Mouse (Mus musculus) cerebral cortex, adult 2 months (tissue): ENCODE data around the gene Cops9.

ENCODE experiments used
- WGBS: fragments of 180-500 bp; shearing (Covaris S2); methylation state at CpG from one replicate; pipeline ENCODE4 v1.1.7; 2018; 5-methylcytosine and 5-hydroxymethylcytosine counted together

Cops9 gene

DNA sequence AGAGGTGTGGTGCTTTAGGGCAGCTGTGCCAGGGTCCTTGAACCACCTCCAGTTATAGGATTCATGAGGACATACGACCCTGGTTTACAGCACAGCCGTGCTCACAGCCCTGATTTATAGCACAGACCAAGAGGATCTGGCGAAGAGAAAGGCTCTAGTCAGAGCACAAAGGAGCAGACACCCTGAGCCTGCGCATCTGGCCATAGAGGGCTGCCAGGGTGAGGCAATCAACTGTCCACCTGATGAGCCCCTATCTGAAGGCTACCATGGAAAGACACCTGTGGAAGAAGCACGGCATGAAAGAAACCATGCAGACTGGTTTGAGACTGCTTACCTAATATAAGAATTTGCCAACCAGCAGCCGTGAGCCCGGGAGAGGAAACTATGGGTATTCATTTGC, 4.8 kb upstream of the Cops9 start:
- 88% methylated on average over 7 of the region's 7 CpGs for WGBS

DNA sequence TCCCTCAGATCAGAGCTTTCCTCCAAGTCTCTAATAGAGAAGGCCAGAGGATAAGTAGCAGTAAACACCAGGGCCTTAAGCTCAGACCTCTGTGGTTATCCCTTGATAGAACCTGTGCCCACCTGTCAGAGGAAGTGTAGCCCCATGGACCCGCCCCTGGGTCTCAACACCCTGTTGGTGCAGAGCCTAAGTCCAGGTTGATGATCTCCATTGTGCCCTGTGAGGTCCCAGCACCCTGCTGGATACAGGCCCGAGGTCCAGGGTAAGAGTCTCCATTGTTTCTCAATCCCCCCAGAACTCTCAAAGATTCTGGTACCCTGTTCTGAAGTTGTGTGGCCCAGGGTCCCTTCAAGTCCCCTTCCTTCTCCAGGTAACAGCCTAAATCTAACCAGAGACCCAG, 4.3 kb upstream of the Cops9 start:
- 59% methylated on average over 2 of the region's 2 CpGs for WGBS

DNA sequence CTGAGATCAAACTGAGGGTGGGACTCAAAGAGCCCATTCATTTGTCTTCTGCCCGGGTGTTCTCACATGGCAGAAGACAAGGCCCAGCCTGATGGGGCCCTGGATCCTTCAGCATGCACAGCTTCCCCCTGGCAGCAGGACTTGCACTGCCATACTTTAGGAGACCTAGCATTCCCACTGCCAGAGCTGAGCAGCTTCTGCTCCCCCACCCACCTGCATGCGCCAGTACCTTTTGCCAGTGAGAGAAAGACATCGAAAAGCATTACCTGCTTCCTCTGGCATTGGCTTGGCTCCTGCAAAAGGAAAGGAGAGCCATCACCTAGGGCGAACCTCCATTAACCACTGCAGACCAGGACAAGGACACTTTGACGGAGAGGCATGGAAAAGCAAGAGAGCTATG, 3.1 kb upstream of the Cops9 start:
- 88% methylated on average over 5 of the region's 5 CpGs for WGBS

DNA sequence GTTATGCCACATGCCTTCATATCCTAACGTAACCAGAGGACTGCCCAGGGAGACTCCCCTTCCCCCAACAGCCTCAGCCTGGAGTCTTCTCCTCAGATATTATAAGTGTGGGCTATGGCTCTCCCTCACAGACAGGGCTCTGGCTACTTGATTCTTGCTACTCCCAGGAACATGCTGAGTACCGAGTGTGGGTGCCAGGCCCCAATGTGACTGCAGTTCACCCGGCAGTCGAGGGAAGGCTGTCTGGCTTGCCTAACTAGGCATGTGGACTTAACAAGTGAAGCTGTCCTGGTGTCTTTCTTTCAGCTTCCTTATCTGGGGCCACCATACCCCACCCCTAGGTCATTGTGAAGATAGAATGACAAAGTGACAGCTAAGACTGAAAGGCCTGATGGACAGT, 1.9 kb upstream of the Cops9 start:
- WGBS, result 85% methylated on average over 4 of the region's 4 CpGs

DNA sequence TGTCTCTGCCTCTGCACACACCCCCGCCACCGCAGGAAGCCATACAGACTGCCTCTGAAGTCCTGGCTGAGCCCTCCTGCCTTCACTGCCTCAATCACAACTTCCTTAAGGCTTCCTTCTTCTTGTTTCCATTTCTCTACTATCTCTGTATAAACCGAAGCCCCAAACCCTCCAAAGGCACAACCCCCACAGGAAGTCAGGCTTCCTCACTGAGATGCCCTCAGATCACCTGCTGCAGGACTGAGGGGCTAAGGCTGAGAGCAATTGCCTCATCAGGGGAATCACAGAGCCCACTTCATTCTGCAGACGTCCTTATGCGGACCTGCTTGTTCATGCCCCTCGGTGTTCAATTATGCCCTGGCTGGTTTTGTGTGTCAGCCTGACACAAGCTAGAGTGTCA, 1.4 kb downstream of the Cops9 start:
- 81% methylated on average over 6 of the region's 6 CpGs for WGBS

DNA sequence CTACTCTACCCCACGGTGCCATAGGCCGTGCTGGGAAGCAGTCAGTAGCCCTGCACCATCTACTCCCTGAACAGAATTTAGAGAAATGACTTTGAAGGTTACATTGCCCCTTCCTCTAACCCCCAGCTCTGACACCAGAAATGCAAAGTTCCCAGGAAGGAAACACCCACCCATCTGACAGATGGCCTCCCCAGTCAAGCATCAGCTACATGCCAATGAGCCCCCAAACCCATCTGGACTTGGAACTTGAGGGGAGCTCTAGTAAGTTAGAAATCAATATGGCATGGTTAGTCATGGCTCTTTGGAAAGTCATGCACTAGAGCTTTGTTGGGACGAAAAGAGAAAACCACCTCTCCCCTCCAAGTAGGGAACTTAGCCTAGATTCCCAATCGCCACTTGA, 3.0 kb downstream of the Cops9 start:
- 82% methylated on average over 4 of the region's 4 CpGs for WGBS

DNA sequence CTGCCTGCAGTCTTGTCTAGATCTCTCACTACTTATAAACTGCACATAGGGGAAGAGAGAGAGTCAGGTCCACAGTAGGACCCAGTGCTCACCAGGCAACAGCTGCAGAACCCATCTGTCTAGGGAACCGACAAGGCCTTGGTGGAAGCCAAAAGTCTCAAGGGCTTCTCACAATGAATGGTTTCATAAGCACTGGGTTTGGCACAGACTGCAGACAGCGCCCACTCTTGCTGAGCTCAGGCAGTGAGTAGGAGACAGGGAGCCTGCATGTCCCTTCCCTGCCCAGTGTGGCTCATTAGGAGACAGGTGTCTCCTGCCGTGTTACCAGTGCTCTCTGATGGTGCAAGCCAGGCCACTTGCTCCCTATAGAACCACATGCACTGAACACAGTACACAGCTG, 3.6 kb downstream of the Cops9 start:
- 34% methylated on average over 3 of the region's 3 CpGs for WGBS

DNA sequence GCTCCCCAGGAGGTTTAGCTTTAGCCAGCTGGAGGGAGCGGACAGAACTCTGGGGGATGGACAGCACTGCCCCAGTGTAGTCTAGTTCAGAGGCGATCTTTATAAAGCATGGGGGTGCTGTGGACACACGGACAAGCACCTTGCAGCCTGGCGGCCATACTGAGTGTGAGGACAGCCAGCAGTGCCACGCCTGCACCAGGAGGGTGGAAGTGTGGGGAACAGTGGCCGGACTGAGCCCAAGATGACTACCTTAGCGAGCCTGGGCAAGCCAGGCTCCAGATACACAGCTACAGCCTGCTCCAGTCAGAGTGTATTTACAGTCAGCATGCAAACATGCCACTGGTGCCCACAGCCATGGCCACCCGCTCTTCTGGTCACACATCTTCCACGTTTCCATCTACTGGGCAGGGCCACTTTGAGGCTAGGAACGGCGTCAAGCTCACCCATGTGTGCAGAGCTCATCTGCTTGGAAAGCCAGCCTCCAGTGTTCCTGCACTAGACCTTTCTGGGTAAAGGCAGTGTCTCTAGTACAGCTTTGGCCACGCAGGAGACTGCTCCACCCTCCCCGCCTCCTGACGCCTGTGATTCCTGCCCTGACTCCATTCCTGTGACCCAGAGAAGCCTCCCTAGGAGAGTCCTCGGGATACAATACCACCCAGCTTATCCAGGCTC, 4.1 kb downstream of the Cops9 start:
- 81% methylated on average over 15 of the region's 15 CpGs for WGBS

DNA sequence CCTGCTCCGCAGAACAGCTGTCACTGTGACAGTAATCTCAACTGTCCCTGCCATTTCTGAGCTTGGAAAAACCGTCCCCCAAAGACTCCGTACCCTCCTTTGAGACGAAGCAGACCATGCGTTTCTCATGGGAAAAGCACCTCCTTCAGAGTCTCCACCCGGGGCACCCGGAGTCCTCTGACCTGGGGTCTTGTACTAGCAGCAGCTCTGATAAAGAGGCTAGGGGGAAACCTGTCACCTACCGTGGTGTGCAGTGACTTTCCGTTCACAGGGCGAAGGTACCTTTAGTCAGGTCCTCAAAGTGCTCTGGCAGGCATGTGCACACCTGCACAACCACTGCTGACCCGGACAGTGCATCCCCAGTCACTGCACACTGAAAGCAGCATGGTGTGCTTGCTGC, 5.1 kb downstream of the Cops9 start:
- WGBS, result 95% methylated on average over 11 of the region's 11 CpGs

DNA sequence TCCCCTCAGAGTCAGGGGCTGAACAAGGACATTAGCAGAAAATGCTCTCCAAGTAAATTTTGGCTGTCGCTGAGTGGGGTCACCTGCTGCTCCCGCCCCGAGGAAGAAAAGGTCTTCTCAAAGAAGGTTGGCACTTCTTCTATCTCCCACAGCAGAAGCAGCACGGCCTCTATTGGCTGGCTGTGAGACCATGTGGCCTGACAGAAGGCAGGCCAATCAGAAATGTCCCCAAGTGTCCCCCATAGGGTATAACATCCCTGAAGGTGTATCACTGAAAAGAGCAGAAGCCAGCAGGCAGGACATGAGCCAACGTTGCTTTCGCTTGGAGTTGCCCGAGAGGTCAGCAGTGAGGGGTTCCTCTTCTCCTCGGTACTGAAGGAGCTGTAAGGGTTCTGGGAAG, 5.8 kb downstream of the Cops9 start:
- 82% methylated on average over 8 of the region's 8 CpGs for WGBS

DNA sequence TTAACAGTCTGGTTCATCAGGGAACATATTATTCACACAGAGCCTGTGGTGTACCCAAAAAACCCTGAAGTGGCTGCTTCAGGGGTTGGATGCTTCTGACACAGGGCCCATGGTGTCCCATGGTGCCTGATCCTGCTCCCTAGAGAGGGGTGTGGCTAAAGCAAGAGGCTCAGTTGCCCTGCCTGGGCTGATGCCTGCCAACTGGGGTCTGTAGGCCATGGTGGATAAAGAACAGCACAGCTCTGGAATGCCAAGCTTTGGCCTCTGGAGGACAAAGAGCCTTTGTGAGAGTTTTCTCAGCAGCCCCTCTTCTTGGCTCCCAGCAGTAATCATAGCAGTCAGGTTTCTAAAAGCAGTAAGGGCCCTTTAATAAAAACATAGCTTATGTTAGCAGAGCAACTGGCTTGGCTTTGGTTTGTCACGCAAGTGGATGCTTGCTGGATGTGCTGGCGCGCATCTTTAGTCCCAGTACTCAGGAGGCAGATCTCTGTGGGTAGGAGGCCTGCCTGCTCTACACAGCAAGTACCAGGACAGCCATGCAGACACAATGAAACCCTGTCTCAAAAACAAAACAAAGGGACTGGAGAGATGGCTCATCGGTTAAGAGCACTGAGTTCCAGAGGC, 6.7 kb downstream of the Cops9 start:
- WGBS, result 46% methylated on average over 4 of the region's 4 CpGs

DNA sequence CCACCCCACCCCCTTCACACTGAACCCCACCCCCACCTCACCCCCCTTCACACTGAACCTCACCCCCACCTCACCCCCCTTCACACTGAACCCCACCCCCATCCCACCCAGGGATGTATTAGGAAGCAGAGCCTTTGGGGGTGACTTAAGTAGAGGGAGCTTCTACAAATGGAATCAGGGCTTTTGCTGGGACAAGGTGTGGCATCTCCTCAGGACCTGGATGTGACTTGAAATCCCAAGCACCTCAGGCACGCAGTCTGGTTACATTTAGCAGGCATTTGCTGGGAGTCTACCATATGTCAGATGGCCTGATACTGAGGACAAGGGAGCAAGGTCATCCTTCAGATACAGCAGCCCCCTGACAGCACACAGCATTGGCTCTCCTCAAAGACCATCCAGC, 7.2 kb downstream of the Cops9 start:
- 70% methylated on average over 1 of the region's 1 CpGs for WGBS

DNA sequence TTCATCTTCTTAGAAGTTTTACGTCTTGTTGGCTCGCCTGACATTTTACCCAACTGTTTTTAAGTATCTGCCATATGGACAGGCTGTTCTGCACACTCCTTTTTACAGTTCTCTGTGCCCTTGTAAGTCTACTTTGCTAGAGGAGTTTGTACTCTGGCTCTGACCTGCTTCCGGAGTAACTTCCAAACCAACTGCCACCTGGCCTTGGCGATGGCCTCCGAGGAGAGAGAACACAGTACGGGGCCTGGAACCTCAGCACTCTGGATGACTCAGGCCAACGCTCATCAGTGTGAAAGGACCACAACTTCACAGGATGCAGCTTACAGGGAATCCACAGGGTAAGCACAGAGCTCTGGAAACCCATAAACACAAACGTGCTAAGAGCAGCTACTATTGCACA, 8.1 kb downstream of the Cops9 start:
- WGBS, result 69% methylated on average over 8 of the region's 8 CpGs

DNA sequence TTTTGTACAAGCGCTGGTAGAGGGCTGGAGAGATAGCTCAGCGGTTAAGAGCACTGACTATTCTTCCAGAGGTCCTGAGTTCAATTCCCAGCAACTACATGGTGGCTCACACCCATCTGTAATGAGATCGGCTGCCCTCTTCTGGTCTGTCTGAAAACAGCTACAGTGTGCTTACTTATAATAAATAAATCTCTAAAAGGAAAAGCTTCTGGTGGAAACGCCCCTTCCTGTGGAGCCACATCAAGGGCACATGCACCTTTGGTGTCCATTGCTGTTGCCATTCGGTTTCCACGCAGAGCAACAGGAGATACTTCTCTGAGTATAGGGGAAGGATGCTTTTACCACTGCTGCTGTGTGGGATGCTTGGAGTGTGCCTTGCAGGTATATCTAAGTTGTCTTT, 8.8 kb downstream of the Cops9 start:
- 69% methylated on average over 6 of the region's 6 CpGs for WGBS

DNA sequence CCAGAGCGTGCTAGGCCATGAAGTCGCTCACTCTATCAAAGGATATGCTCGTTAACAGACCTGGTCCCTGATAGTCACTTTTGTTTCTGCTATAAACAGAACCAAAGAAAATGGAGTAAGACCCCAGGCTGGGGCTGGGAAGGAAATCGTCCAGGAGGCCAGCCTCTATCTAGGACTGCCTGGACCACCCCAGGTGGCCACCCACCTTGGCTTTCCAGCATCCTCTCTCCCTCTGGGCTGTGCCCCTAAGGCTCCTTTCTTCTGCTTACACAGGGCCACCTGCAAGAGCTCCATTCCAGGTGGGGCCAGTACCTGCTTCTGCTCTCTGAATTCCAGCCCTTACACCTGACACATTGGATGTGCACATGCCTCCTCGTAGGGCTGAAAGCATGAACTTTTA, 9.6 kb downstream of the Cops9 start:
- WGBS, result 76% methylated on average over 5 of the region's 5 CpGs

DNA sequence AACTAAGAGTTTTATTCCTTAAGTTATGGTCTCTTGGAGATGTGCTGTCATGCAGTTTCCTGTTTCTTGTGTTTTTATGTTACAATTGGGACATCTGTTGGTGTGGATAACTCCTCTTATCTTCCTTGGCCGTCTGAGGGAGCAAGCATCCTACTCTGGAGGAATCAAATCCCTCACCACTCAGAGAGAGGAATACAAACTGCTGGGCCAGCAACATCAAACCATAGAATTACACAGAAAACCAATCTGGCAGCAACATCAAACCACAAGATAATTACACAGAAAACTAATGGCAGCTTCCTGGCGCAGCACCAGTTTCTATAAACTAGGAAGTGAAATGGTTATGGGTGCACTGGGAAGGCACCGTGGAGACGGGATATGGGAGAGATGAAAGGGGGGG, 13.6 kb downstream of the Cops9 start:
- 54% methylated on average over 4 of the region's 4 CpGs for WGBS

DNA sequence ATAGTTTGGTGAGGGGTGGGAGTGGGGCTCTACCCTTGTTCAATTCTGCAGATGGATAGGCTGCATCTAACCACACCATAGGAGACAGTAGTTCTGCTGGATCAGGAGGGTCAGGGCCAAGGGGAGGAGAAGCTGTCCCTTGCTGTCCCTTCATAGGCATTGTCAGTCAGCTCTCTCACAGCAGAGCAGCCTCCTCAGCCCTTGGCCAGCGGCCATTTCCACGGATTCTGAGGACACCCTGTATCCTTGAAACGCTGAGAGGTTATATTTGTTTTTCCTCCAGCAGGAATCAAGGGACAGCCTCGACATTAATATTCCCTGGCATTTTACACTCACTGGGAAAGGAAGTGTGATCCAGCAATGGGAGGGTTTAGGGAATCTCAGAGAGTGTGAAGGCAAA, 23.4 kb downstream of the Cops9 start:
- WGBS, result 51% methylated on average over 4 of the region's 4 CpGs

DNA sequence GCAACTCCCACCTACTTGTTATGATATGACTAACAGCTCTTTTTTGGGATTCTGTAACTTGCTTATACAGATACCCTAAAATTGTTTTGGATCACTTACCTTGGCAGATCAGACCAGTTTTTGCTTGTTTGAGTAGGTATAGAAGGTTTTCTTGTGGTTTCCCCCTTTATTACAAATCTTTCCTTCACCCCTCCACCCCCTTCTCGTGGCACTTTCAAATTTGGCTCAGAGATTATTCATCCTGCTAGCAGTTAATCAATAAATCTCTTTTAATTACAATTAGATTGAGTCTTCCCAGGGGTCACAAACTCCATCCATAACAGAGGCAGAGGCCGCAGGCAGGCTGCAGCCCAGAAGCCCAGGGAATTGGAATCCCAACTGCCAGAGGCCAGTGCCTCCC, 24.3 kb downstream of the Cops9 start, which contains the start of gene Olfr12:
Olfr12 (plus strand) TSS at position 301 of the 400 bp plus-strand sequence.
- WGBS, result 82% methylated on average over 2 of the region's 2 CpGs

DNA sequence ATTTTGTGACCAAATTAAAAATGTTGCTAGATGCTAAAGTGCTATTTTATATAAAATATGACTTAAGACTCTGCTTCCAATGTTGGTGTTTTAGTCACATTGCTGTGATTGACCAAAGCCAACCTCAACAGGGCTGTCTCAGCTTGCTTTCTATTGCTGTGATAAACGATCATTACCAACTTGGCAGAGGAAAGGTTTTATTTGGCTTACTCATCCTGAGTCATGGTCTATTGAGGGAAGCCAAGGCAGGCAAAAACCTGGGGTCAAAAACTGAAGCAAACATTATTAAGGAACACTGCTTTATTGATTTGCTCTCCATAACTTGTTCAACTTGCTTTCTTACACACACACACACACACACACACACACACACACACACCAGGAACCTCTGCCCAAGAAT, 25.7 kb downstream of the Cops9 start:
- WGBS, result 43% methylated on average over 1 of the region's 1 CpGs

DNA sequence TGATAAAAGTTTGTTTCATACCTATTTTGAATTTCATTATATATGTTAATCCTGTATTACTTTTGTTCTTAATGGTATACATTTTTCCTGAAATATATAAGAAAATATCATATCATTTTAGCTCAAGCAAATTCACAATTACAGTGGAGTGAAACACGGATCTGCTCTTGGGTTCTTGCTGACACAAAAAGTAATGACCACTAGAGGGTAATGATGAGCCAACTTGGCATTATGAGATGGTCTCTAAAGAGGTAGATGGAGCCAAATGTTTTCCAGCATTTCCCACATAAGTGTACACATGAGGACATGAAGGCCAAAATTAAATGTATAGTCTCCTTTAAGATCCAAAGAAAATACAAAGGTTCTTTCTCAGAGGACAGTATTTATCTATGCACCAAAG, 27.3 kb downstream of the Cops9 start:
- WGBS, result 8% methylated on average over 1 of the region's 1 CpGs

DNA sequence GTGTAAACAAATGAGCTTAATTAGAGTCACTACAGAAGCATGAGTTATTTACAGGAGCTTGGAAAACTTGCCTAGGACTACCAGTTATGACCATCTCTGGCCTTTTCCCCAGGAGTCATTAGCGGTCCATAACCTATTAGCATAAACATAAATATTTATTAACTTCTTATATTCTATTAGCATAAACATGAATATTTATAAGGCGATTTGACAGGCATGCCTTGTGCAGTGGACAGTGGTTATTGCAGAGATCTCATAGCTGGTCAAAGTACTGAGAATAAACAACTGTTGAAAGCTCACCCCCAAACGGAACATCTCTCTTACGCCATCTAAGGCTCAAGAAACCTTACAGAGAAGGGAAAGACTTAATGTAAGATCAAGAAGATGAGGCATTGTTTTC, 28.6 kb downstream of the Cops9 start:
- 47% methylated on average over 4 of the region's 4 CpGs for WGBS

DNA sequence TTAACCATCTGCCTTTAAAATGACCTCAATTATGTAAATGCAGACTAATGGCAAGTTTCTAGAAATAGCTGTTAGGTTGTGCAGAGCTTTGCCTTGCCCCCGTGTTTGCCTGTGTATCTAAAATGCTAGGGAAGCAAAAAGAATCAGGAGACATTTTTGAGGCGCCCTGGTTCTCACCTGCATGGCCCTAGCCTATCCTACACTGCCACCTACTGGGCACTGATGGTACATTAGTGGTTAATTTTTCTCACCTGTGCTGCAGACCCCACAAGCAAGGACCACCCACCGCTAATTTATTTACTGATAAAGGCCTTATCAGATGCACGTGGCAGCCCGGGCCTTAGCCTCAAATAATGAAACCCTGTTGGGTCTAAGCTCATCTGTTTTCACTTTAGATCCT, 30.8 kb downstream of the Cops9 start:
- 9% methylated on average over 5 of the region's 5 CpGs for WGBS

DNA sequence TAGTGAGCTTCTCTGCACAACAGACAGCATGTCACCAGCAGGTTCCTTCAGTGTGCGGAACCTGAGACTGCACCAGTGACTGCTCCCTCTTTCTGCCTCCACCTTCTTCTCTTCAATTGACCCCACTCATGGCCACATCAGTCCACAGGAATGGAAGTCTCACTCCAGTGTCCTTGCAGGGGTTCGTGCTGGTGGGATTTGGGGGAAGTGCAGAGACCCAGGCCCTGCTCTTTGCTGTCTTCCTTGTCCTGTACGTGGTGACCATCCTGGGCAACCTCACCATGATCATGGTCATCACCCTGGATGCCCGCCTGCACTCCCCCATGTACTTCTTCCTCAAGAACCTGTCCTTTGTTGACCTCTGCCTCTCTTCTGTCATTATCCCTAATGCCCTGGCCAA, 34.1 kb downstream of the Cops9 start:
- 81% methylated on average over 4 of the region's 4 CpGs for WGBS

DNA sequence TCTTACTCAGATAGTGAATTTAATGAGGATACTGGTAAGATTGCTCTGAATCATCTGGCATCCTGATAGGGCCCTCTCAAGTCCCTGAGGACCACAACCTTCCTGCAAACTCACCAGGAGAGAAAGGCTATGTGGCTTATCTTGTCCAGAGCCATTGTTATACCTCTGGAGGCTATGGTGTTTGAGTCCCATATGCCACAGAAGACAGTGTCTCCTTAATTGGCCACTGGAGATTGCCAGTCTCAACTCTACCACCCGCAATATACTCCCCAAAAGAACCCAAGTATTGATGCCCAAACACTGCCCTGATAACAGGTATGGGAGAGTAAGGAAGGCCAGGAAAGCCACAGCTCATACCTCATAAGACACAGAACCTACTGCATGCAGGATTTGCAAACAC, 36.3 kb downstream of the Cops9 start, which contains the start of gene Olfr1410:
Olfr1410 (plus strand) TSS at position 301 of the 400 bp plus-strand sequence.
- WGBS, result 100% methylated on average over 1 of the region's 1 CpGs
